Mouse (Mus musculus): ENCODE measurements around the gene Epha7.
A peak's percentile ranks its signal among the peaks of the same experiment; 100 is the strongest.

DNA sequence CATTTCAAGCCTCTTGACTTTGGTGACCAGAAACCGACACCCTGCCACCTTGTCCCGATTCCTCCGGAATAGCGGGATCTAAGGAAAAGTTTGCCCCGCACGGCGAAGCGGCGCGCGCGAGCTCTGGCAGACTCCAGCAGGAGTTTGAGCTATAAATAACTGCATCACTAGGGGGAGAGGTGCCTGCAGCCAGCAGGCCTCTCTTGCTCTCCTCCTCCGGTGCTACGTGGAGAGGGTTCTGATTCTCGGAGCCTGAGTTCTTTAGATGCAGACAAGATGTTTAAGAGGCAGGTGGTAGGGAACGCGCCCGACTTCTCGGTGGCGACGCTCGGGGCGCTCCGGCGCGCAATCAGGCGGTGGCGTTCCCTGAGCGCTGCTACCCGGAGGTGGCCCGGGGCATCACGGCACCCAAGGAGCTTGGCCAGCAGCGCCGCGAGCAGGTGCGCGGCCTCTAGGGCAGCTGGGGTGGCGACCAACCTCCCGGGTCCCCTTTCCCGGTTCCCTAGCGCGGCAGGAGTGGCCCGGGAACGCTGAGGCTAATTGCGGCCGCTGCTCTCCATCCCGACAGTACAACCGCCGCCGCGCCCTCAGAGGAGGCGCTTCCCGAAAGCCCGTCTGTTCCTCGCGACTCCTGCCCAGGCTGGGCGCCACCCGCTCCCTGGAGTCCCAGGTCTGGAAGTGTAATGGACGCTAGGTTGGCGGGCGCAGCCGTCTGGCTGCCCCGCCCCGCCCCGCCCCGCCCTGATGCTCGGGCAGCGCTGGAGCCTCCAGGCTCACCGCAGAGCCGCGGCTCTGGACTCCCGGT, 2.1 kb downstream of the Epha7 start:
- TF ChIP-seq CTCF (IDR thresholded peaks at IDR 0.05) (peak; percentile 49), EP300 (IDR thresholded peaks at IDR 0.05) (no peak)

All from lung, postnatal 0 days (tissue).